Mouse (Mus musculus) CD4-positive, CD25-positive, alpha-beta regulatory T cell, adult 9 weeks (primary cell): ENCODE results near the gene Casp12. TPM values are rescaled to one million over a fixed set of nuclear protein-coding genes. Genes with fewer than 3 reads are reported as not detected.

ENCODE experiments used
- polyA plus RNA-seq: library from polyadenylated mRNA; unstranded; fragments of 100-300 nt; shearing (Covaris generic); gene quantifications from one replicate; pipeline ENCODE4 v1.2.1, GENCODE M21; 2017

The Casp12 gene
- polyA plus RNA-seq = not detected

GRCm38 (mm10) chr9:5345291-5345898 is at the start of gene Casp12:
Casp12 (plus strand) TSS chr9:5345430.

DNA sequence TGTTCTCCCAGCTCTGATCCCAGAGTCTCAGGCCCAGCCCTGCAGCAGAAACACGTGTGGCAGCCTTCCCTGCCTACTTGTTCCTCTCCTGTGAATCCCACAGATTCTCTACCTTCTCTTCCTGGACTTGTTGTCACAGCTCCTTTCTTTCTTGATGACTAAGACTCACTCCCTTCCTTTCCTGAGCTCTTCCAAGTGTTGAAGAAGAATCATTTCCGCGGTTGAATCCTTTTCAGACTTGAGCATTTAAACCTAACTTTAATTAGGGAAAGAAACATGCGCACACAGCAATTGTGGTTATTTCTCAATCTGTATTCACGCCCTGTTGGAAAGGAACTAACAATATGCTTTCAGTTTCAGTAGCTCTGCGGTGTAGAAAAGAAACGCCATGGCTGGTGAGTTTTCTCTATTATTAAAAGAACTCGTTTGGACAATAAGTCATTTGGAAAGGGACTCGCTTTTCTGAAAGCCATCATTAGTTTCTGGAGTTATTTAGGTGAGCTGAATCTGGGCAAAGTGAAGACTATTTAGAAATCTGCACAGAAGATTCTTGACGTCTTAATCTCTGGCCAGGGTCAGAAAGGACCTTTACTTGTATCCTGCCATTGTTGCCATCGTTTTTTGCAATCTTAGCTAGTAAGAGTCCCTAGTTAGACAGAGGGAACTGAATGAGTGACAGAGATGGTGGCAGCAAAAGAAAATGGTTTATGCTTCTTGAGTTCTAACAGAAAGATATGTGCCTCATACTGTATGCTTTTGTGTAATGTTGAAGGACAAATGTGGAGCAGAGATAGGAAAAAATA is 46.7 kb upstream of the Casp12 start, which contains the start of gene Casp1:
Gene Casp1 (plus strand): TSS at position 189 of the 803 bp plus-strand sequence.

GRCm38 (mm10) chr9:5308561-5308960 is 36.7 kb upstream of the Casp12 start, which contains the start of gene Casp4:
Casp4 (plus strand) TSS chr9:5308828.

Other genes starting within 250 kb of the Casp12 start
- gene Casp1, start 46.9 kb upstream of the Casp12 start, polyA plus RNA-seq = 62.1 TPM
- gene Casp4, start 36.6 kb upstream of the Casp12 start, polyA plus RNA-seq = 57.2 TPM